Mouse (Mus musculus): ENCODE results near the gene Zfp687. TPM values are rescaled to one million over a fixed set of nuclear protein-coding genes. Genes with fewer than 3 reads are reported as not detected.
A peak's percentile ranks its signal among the peaks of the same experiment; 100 is the strongest.
"Not testable (repeated sequence)": the region's sequence is repeated elsewhere in the genome, so short reads cannot be mapped to it uniquely, and the experiment has no call there.

Zfp687 gene
- total RNA-seq, 2 experiments from 2014 or later = 26.2 to 26.6 TPM

DNA sequence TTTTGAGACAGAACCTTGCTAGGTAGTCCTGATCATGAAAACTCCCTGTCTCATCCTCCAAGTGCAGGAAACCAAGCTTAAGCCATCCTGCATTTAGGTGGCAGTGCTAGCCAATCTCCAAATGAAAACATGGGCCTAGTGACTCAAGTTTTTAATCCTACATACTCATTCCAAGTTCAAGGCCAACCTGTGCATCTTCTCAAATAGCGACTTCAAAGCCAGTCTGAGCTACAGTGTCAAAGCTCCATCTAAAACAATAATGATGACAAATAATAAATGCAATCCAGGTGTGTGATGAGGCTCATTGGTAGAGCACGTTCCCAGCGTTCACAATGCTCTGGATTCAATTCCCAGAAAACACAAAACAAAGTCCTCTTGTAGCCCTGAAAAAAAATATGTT is 26.4 kb upstream of the Zfp687 start:
- DNase-seq (ENCODE audit: low spot score in 2 of 2) = no peak
- no peak for TF ChIP-seq CTCF (conservative IDR thresholded peaks at IDR 0.05)
- Histone ChIP-seq H3K27ac (peak overlapping the region; percentile 91), H3K4me3 (peak overlapping the region; percentile 89)

DNA sequence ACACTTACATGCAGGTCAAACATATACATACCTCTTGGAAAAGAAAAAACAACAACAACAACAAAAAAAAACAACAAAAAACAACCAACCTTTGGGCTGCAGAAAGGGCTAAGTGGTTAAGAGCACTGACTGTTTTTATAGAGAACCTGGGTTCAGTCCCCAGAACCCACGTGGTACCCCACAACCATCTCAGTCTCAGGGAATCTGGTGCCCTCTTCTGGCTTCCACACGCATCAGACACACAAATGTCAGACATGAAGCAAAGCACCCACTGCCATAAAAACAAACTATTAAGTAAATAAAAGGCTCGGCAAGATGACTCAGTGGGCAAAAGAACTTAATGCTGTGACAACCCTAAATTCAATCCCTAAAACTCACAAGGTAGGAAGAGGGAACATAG is 14.7 kb upstream of the Zfp687 start:
- Histone ChIP-seq H3K27ac (peak overlapping the region; percentile 21; the same call in 1 of the 2 replicates), H3K4me3 (no peak overlapping the region)
- DNase-seq (ENCODE audit: low spot score in 2 of 2) = no peak
- peak; percentile 62 for TF ChIP-seq CTCF (conservative IDR thresholded peaks at IDR 0.05)

DNA sequence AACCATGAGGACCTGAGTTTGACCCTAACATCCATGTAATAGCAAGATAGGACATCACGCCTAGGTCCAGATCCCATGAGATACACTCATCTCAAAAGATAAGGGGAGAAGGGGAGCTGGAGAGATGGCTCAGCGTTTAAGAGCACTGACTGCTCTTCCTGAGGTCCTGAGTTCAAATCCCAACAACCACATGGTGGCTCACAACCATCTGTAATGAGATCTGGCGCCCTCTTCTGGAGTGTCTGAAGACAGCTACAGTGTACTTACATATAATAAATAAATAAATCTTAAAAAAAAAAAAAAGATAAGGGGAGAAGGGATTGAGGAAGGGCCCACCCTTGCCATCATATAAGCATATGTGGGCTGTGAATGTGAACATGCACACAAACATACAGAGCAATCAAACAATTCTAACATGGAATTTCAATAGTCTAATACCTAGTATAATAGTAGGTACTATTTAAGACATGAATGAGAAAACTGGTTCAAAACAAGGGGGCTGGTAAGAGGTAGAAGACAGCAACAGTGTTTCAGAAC is 14.1 kb upstream of the Zfp687 start:
- DNase-seq (ENCODE audit: low spot score in 2 of 2) = not testable (repeated sequence)
- H3K27ac ChIP-seq = peak overlapping the region; percentile 40; the same call in 1 of the 2 replicates

DNA sequence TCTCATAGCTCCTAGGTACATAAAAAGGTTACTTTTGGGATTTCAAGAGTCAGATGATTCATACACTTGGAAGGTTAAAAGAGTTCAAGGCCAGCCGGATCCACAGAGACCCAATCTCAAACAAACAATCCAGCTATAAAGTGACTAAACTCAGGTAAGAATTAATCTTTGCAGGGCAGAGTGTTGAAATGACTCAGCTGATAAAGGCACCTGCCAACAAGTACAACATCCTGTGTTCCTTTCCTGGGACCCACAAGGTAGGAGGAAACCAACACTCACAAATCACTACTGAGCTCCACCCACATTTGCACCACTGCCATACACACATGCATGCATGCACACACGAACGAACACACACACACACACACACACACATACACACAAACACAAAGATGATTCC is 13.4 kb upstream of the Zfp687 start:
- TF ChIP-seq CTCF (conservative IDR thresholded peaks at IDR 0.05) = no peak
- Histone ChIP-seq H3K27ac (peak overlapping the region; percentile 88), H3K4me3 (no peak overlapping the region)
- no peak for DNase-seq (ENCODE audit: low spot score in 2 of 2)

More for the DNA sequence above, 14.1 kb upstream of the Zfp687 start:
- not testable (repeated sequence) for H3K4me3 ChIP-seq
- TF ChIP-seq CTCF (conservative IDR thresholded peaks at IDR 0.05) = peak; percentile 63

DNA sequence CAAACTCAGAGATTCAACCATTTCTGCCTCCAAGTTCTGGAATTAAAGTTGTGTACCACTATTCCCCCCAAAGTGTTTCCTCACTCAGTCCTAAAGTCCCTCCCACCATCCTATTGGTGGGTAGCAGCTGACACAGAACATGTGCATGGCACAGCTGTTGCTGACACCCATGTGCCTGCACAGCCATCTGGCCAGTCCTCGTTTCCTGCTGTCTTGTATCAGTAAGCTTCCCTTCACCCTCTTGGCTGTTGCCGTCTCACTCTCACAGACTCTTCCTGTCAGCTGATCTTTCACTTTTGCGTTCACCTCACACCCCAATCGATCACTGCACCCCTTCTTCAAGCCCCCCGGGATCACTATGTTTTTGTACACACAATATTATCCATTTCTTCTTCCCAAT is 12.5 kb upstream of the Zfp687 start:
- peak overlapping the region; percentile 88 for H3K27ac ChIP-seq
- no peak for TF ChIP-seq CTCF (conservative IDR thresholded peaks at IDR 0.05)
- H3K4me3 ChIP-seq = no peak overlapping the region
- DNase-seq (ENCODE audit: low spot score in 2 of 2) = peak; percentile 83 to 88

DNA sequence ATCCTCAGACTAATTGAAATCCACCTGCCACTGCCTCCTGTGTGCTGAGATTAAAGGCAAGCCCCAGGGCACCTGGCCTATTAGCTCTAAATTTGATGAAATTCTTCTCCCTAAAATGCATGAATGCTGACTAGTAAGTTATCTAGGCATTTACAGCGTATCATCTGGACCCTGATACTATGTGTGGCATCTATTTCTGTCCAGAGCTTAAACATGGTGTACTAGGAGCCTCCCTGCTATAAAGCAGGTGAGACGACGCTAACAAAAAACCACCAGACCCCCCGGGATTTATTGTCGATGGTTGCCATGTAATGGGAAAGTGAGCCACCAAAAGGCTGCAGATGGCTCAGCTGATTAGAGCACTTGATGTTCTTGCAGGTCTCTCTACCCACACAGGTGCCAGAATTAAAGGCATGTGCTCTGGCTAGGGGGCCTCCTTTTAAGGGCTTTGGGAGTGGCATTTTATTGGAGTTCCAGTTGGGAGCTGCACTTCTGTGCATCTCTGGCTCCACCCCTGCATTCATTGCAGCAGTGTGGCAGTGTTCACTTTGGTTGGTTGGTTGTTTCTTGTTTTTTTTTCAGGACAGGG is 11.9 kb upstream of the Zfp687 start:
- Histone ChIP-seq H3K4me3 (no peak overlapping the region), H3K27ac (peak overlapping the region; percentile 88)
- peak in 1 of 2 experiments; percentile 37 for DNase-seq (ENCODE audit: low spot score in 2 of 2)
- no peak for TF ChIP-seq CTCF (conservative IDR thresholded peaks at IDR 0.05)

DNA sequence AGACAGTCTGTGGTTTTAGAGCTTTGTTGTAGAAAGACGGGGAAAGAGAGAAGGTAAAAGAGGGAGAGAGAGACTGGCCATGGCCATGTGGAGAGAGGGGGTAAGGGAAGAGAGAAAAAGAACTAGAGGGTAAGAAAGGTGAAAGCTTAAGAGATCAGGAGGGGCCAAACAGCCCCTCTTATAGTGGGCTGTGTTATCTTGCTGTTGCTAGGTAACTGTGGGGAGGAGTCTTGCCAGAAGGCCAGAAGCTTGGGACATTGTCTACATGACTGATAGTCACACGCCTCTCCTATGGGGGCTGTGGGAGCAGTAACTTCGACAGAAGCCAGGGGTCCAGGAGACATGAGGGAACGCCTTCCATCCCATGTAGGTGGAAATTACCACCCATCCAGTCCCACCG is 10.0 kb upstream of the Zfp687 start:
- no peak for DNase-seq (ENCODE audit: low spot score in 2 of 2)
- no peak for TF ChIP-seq CTCF (conservative IDR thresholded peaks at IDR 0.05)
- no peak overlapping the region for H3K4me3 ChIP-seq

DNA sequence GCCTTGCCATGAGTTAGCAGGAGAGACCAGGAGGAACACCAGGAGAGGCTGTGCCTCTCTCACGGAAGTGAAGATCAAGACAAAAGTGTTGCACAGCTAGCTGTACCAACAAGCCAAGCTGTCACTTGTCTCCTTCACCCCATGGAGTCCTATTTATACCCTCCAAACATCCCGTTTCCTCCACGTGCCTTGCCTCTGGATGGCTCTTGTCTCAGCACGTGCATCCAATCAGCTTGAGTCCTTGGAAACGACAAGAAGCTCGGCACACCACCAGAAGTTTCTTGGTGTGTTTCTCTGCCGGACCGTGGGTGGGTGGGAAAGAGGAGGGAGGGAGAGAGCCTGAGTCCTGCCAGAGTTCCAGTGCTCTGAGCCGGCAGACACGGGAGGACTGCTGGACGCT is 9.3 kb upstream of the Zfp687 start:
- H3K4me3 ChIP-seq = no peak overlapping the region
- no peak for DNase-seq (ENCODE audit: low spot score in 2 of 2)
- TF ChIP-seq CTCF (conservative IDR thresholded peaks at IDR 0.05) = no peak
- peak overlapping the region; percentile 88; the same call in 1 of the 2 replicates for H3K27ac ChIP-seq

More for the DNA sequence above, 10.0 kb upstream of the Zfp687 start:
- H3K27ac ChIP-seq = peak overlapping the region; percentile 88

DNA sequence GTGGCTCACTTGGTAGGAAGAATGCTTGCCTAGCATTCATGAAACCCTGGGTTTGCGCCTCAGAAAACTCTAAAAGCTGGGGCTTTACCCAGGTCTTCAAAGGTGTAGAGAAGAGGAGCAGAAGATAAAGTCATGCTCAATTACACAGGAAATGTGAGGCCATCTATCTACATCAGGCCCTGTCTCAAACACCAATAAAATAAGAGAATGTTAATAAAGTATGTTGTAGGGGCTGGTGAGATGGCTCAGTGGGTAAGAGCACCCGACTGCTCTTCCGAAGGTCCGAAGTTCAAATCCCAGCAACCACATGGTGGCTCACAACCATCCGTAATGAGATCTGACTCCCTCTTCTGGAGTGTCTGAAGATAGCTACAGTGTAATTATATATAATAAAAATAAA is 5.7 kb upstream of the Zfp687 start:
- not testable (repeated sequence) for H3K27ac ChIP-seq; DNase-seq (ENCODE audit: low spot score in 2 of 2); H3K4me3 ChIP-seq

DNA sequence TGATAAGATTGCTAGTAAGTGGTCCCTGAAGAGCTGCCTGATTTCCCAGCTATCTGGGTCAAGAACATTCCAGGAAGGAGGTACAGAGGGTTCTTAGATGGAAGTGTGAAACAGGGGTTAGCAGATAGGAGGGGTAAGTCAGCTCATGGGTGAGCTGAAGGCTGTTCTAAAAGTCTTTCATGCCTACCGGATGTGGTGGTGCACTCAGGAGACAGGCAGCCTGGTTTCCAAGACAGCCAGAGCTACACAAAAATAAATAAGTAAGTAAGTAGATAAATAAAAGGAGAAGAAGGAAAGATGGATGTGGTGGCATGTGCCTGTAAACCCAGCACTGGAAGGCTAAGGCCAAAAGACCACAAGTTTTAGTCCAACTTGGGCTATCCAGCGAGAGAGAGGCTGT is 3.5 kb upstream of the Zfp687 start:
- no peak overlapping the region for H3K4me3 ChIP-seq
- no peak overlapping the region for H3K27ac ChIP-seq
- TF ChIP-seq CTCF (conservative IDR thresholded peaks at IDR 0.05) = no peak
- no peak for DNase-seq (ENCODE audit: low spot score in 2 of 2)

DNA sequence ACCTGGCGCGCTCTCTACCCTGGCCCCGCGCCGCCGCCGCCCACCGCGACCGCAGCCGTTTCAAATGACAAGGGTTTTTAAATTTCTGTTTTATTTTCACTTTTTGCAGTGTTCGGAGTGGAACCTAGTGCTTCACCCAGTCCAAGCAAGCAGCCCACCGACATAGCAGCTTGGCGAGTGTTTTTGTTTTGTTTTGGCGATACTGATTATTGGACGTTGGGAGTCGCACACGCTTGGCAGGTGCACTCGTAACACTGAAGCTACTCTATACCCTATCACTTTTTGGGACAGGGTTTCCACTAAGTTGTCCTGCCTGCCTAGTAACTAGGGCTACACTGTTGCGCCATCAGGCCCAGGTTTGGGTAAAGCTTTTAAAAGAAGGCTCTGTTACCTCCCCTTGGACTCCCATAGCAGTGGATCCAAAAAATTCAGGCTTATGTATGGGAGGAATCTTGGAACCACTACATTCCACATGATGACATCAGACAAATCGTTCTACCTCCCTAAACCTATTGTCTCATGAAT is 1.3 kb upstream of the Zfp687 start:
- peak overlapping the region; percentile 92 for H3K27ac ChIP-seq
- peak overlapping the region; percentile 78 for H3K4me3 ChIP-seq
- no peak for TF ChIP-seq CTCF (conservative IDR thresholded peaks at IDR 0.05)
- no peak for DNase-seq (ENCODE audit: low spot score in 2 of 2)

DNA sequence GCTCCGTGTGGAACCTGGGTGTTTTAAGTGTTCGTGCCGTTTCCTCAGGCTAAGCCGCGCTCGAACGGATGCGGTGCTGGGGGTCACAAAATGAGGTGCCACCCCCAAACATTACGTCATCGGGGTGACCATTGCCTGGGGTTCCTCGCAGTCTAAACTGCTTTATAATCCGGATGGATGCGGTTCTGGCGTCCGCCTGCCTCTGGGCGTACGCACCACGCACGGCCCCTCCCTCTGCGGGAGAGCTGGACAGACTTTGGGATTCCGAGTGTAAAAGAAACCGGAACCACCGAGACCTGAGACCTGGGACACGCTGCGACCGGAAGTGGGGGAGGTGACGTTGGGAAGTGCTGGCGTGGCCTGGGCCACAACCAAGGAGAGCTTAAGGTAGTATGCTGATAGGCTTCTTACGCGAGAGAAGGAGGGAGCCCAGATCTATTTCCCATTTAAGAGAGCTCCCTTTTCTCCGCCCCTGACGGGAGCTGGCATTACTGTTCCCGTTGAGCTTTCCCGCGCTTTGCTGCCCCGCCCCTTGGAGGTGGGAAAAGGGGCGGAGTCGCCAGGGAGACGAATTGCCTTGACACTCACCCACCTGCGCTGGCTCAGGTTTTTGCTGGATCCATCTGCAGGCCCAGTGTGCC is 763 bp upstream of the Zfp687 start:
- Histone ChIP-seq H3K4me3 (peak overlapping the region; percentile 78), H3K27ac (peak overlapping the region; percentile 92)
- no peak for TF ChIP-seq CTCF (conservative IDR thresholded peaks at IDR 0.05)
- peak; percentile 87 to 94 for DNase-seq (ENCODE audit: low spot score in 2 of 2)

DNA sequence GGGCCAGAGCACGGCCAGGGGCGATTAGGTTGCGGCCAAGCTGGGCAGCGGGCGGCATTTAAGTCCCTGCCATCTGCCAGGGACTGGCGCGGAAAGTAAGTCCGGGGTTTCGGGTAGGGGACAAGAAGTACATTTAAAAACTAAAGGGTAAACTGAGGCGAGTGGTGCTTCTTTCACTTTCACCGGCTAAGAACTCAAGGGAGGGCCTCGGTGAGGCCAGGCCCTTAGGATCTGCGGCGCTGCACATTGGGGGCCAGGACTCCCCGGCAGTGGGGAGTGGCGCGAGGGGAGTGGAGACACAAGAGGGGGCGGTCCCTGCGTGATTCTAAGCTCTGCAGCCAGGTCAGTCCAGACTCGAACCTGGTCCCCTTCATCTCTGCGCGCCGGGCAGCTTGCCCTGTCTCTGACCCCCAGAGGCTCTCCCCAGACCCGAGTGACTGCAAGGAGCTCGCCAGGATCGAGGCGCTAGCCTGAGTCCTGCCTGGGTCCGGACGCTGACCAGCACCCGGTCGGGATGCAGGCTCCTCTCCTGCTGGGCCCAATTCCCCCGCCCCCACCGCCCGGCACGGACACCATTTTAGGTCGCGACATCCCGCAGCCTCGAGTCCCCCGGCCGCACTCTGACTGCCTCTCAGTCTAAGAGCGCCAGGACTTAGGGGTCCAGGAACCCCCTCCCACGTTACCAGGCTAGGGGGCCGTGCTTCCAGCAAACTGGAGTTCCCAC is 658 bp downstream of the Zfp687 start:
- TF ChIP-seq CTCF (conservative IDR thresholded peaks at IDR 0.05) = no peak
- Histone ChIP-seq H3K27ac (peak overlapping the region; percentile 92), H3K4me3 (peak overlapping the region; percentile 78)
- peak in 1 of 2 experiments; percentile 34 for DNase-seq (ENCODE audit: low spot score in 2 of 2)

All from layer of hippocampus, adult 2 months (tissue).